10 mouse cellular contexts compared by ENCODE assay signal in the genomic region with DNA sequence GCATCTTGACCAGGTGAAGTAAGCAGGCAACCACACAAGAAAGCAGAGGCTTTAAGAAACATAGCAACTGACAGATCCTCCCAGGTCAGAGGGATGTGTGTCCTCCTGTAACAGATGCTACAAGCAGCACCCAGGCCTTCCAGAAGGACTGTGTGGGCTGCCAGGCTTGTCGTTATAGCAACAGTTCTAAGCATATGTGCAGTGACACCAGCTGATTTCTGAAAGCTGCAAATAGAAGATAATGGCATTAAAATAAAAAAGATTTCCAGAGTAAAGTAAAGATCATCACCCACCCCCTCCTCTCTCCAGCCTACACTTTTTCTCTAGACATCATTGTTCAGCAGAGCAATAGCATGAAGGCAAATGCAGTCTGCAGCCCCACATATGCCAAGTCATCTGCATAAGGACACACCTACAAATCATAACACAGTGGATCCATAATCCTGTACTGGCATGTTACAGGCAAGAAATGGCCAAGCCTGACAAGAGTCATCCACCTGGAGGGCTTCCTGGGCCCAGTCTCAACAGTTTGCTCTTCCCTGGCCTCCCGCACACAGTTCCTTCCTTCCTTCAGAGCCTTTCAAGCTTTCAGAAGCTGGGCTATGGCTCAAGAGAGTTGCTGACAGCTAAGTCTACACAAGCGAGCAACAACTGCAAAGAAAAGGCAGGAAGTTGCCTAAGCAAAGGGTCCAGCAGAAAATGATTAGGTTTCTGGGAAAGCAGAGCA.
DNase-seq lines count a peak whose midpoint lies in the region; ATAC-seq and TF ChIP-seq lines count a peak whose summit lies in the region.
"Had no signal": no experiment of that assay in that cellular context is flagged by ENCODE, and none has a peak within 500 bp of the region (broad histone marks: within the 10 kb centered on the region; RNA-seq: fewer than 3 reads in every experiment).

No protein-coding gene starts in this region.

- H3K4me1 ChIP-seq in heart, embryonic 15.5 days (replicated peaks): peaks cover 40% of the 10 kb centered on the region
- H3K4me1 ChIP-seq in brown adipose tissue, adult 24 weeks (ENCODE audit: control insufficient read depth, insufficient read depth, insufficient read length, low read length): peaks cover 28% of the 10 kb centered on the region
- H3K4me1 ChIP-seq in lung, adult 2 months (ENCODE audit: control insufficient read depth, insufficient read depth, low read length): peaks cover 31% of the 10 kb centered on the region

- no peak for TF ChIP-seq CTCF in lung, adult 2 months (IDR thresholded peaks at IDR 0.05; ENCODE audit: insufficient read depth, low read length)

- no peak overlapping the region for H3K4me3 ChIP-seq in heart, embryonic 15.5 days
- no peak overlapping the region for H3K4me3 ChIP-seq in brown adipose tissue, adult 24 weeks (ENCODE audit: insufficient read depth, low read depth, low read length)
- no peak overlapping the region for H3K4me3 ChIP-seq in lung, adult 2 months (replicated peaks; ENCODE audit: extremely low read depth, low read depth, low read length)
- H3K4me3 ChIP-seq: erythroblast, embryonic 14.5 days; neural tube, embryonic 12.5 days had no signal

- no peak for DNase-seq in heart, adult 18-20 months
- DNase-seq in gonadal fat pad, adult 2 months (ENCODE audit: low read depth): peak; percentile 60
- DNase-seq in left cerebral cortex, postnatal 36 days (ENCODE audit: low spot score in 2 of 2): peak; percentile 80 to 82
- no peak for DNase-seq in kidney, adult 9 months
- DNase-seq in adrenal gland, postnatal 25 days: no peak
- DNase-seq in lung, adult 2 months: no peak

- H3K27ac ChIP-seq in heart, embryonic 15.5 days: peak overlapping the region; percentile 17; the same call in 1 of the 2 replicates
- H3K27ac ChIP-seq in brown adipose tissue, adult 24 weeks (replicated peaks; ENCODE audit: low read depth, low read length): peak overlapping the region; percentile 6; the same call in 1 of the 2 replicates
- H3K27ac ChIP-seq: neural tube, embryonic 12.5 days had no signal

- no peak overlapping the region for H3K4me2 ChIP-seq in heart, embryonic 15.5 days
- H3K4me2 ChIP-seq: neural tube, embryonic 12.5 days had no signal

- H3K27me3 ChIP-seq in heart, embryonic 15.5 days: no peaks in the 10 kb centered on the region
- H3K27me3 ChIP-seq: neural tube, embryonic 12.5 days had no signal

- no peak overlapping the region for H3K9ac ChIP-seq in heart, embryonic 15.5 days
- H3K9ac ChIP-seq: neural tube, embryonic 12.5 days had no signal

- intact Hi-C loops in left cerebral cortex, postnatal 36 days (cut with DNase I): no loop called here

- WGBS in heart, embryonic 15.5 days: 37% methylated on average over 3 of the region's 3 CpGs
- 31% methylated on average over 3 of the region's 3 CpGs for WGBS in lung, adult 2 months

- no peaks in the 10 kb centered on the region for H3K36me3 ChIP-seq in heart, embryonic 15.5 days
- H3K36me3 ChIP-seq: neural tube, embryonic 12.5 days had no signal

- no peak for ATAC-seq in heart, embryonic 15.5 days (replicated peaks; ENCODE audit: insufficient number of reproducible peaks, insufficient read depth, low FRiP score, low read depth)

- H3K9me3 ChIP-seq in heart, embryonic 15.5 days (replicated peaks): no peaks in the 10 kb centered on the region
- H3K9me3 ChIP-seq: neural tube, embryonic 12.5 days had no signal

- no peak for TF ChIP-seq POLR2A in lung, adult 2 months (IDR thresholded peaks at IDR 0.05; ENCODE audit: borderline replicate concordance, extremely low read depth, low read depth, low read length)

Comparison
In these comparisons a context has a peak if more than half of its experiments do, and no peak if none do; other contexts are left out.
1. DNase-seq: peak in gonadal fat pad, adult 2 months (single experiment) and left cerebral cortex, postnatal 36 days (2 of 2); none in heart, adult 18-20 months (0 of 2), kidney, adult 9 months (single experiment), adrenal gland, postnatal 25 days (single experiment) and lung, adult 2 months (single experiment).